Mouse (Mus musculus) small intestine, adult 2 months (tissue): ENCODE results near the gene Tmem220. TPM values are rescaled to one million over a fixed set of nuclear protein-coding genes. Genes with fewer than 3 reads are reported as not detected.

Experiments
- H3K27ac ChIP-seq: fragments of 200-500 bp; 2 replicates; pipeline ENCODE4 v1.5.1; 2012; ENCODE audit warnings: low read depth, low read length, control low read depth, inconsistent platforms; ENCODE audit not compliant: insufficient read depth
- H3K27me3 ChIP-seq: fragments of 200-500 bp; 2 replicates; pipeline ENCODE4 v1.6.1; 2012; ENCODE audit warnings: mild to moderate bottlenecking, moderate library complexity, low read length, inconsistent platforms; ENCODE audit not compliant: control insufficient read depth, insufficient read depth
- H3K36me3 ChIP-seq: fragments of 200-500 bp; 2 replicates; pipeline ENCODE4 v1.6.1; 2012; ENCODE audit warnings: mild to moderate bottlenecking, low read length, control low read depth, inconsistent platforms; ENCODE audit not compliant: control insufficient read depth, insufficient read depth
- H3K4me1 ChIP-seq: fragments of 200-500 bp; 2 replicates; pipeline ENCODE4 v1.6.1; 2012; ENCODE audit warnings: low read length, inconsistent platforms, mixed read lengths; ENCODE audit not compliant: control insufficient read depth, insufficient read depth, insufficient read length
- H3K4me3 ChIP-seq: fragments of 200-500 bp; 2 replicates; pipeline ENCODE4 v1.5.1; 2012; ENCODE audit warnings: low read depth, mild to moderate bottlenecking, control low read depth, inconsistent platforms, low read length, moderate library complexity
- CTCF ChIP-seq: fragments of 200-500 bp; IDR thresholded peaks from 2 replicates; pipeline ENCODE4 v1.5.1; 2012; ENCODE audit warnings: low read depth, mild to moderate bottlenecking, control low read depth, inconsistent platforms, low read length, moderate library complexity, mixed read lengths; ENCODE audit not compliant: insufficient replicate concordance, insufficient read length; ENCODE audit errors: extremely low read depth
- POLR2A ChIP-seq: fragments of 200-500 bp; IDR thresholded peaks from 2 replicates; pipeline ENCODE4 v1.6.1; 2012; ENCODE audit warnings: low read depth, mild to moderate bottlenecking, control low read depth, inconsistent platforms, low read length, moderate library complexity
- WGBS: fragments of 180-500 bp; shearing (Covaris S2); methylation state at CpG from one replicate; pipeline ENCODE4 v1.1.7; 2018; 5-methylcytosine and 5-hydroxymethylcytosine counted together
- polyA plus RNA-seq: library from polyadenylated mRNA; depleted of rRNA; stranded (reverse); fragments of >200 nt; gene quantifications from 2 replicates; pipeline ENCODE4 v1.2.3, GENCODE M21; 2012

The Tmem220 gene
- polyA plus RNA-seq, 1 experiment = 3.6 TPM

DNA sequence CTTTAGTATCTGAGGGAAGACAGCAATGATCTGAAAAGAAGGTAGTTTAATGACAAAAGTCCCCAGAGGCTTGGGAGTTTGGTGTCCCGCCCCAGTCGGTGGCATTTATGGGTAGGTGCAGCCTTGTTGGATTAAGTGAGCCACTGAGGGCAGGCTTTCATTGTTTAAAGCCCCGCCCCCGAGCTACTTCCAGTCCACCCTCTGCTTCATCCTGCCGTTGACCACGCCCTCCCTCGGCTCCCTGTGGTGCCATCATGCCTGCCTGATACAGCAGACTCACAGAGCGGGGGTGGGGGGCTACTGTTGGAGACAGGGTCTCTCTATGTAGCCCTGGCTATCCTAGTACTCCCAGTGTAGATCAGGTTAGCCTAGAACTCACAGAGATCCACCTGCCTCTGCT, 18.1 kb downstream of the Tmem220 start:
- peaks cover 34% of the 10 kb centered on the region for H3K36me3 ChIP-seq
- H3K27ac ChIP-seq = no peak overlapping the region
- TF ChIP-seq CTCF (no peak), POLR2A (no peak)
- H3K27me3 ChIP-seq = no peaks in the 10 kb centered on the region
- peaks cover 5% of the 10 kb centered on the region; the same call in 1 of the 2 replicates for H3K4me1 ChIP-seq
- no peak overlapping the region for H3K4me3 ChIP-seq
- 62% methylated on average over 8 of the region's 8 CpGs for whole genome bisulfite sequencing

DNA sequence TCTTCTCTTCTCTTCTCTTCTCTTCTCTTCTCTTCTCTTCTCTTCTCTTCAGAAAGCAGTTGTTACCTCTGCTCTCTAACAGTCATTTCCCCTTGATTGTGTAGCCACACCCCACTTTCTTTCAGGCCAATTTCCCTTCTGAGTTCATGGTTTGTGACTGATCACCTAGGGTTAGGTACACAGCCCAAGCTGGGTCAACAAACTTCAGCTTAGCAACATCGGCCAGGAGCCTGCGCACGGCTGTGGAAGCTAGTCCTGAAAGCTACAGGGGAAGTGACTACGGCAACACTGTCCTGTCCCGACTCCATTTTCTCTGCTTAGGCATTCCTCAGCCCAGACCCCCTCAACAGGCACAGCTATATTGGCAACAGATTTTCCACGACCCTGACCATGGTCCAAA, 20.0 kb downstream of the Tmem220 start:
- TF ChIP-seq POLR2A = no peak
- TF ChIP-seq CTCF = no peak
- WGBS = 30% methylated on average over 6 of the region's 6 CpGs
- Histone ChIP-seq H3K36me3 (peaks cover 27% of the 10 kb centered on the region), H3K4me1 (peaks cover 5% of the 10 kb centered on the region; the same call in 1 of the 2 replicates), H3K27ac (peak overlapping the region; percentile 79), H3K4me3 (no peak overlapping the region), H3K27me3 (no peaks in the 10 kb centered on the region)

DNA sequence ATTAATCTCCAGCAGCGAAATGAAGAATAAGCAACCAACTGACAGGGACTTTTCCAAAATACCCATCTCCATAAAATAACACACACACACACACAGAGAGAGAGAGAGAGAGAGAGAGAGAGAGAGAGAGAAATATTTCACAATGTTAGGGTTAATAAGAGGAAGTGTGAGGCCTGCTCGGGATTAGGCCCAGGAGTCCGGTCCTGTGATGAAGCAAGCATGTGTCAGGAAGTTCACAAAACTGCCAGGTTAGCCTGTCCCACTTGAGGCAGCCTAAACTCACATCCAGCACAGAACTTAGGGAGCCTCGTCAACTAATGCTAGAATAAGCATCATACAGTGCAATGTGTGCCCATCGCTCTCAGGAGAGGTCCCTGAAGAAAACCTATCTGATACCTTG, 22.2 kb downstream of the Tmem220 start:
- no peak for TF ChIP-seq POLR2A
- no peak for TF ChIP-seq CTCF
- peaks cover 9% of the 10 kb centered on the region for H3K36me3 ChIP-seq
- 83% methylated on average over 5 of the region's 5 CpGs for whole genome bisulfite sequencing
- peaks cover 5% of the 10 kb centered on the region; the same call in 1 of the 2 replicates for H3K4me1 ChIP-seq
- H3K27ac ChIP-seq = no peak overlapping the region
- no peaks in the 10 kb centered on the region for H3K27me3 ChIP-seq
- H3K4me3 ChIP-seq = no peak overlapping the region

DNA sequence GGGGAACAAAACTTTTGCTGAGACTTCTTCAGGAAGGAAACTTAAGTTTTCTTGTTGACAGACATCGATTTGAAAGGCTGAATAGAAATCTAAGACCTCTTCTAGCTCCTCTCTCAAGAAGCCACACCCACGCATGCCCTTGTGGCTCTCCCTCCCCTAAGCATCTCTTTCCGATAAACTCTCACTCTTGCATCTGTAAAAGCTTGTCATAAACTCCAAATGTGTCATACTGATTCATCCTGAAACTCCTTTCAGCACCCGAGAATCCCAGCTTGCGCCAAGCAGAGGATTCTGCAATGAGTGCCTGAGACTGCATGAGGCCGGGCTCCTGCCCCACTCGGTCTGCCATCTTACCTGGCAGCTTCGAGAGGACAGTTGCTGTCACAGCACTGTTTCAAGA, 23.5 kb downstream of the Tmem220 start:
- peaks cover 7% of the 10 kb centered on the region for H3K36me3 ChIP-seq
- 83% methylated on average over 8 of the region's 8 CpGs for WGBS
- peak overlapping the region; percentile 25; the same call in 1 of the 2 replicates for H3K4me3 ChIP-seq
- H3K4me1 ChIP-seq = peaks cover 5% of the 10 kb centered on the region; the same call in 1 of the 2 replicates
- no peaks in the 10 kb centered on the region for H3K27me3 ChIP-seq
- no peak for TF ChIP-seq POLR2A
- TF ChIP-seq CTCF = no peak
- H3K27ac ChIP-seq = 0 out of 2 replicates have a peak overlapping the region, but pooled peaks have one; percentile 7

DNA sequence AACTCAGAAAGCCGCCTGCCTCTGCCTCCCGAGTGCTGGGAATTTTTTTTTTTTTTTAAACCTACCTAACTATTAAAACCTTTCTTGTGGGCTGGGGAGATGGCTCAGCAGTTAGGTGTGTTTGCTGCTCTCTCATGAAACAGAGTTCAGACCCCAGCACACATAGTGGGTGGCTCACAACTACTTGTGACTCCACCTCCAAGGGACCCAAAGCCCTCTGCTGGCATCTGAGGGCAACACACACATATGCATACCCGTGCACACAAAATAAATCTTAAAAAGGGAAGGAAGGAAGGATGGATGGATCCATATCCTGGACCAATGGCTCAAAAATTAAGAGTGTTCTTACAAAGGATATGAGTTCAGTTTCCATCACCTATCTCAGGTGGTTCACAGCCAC, 24.3 kb downstream of the Tmem220 start:
- H3K4me1 ChIP-seq = peaks cover 5% of the 10 kb centered on the region; the same call in 1 of the 2 replicates
- no peaks in the 10 kb centered on the region for H3K27me3 ChIP-seq
- TF ChIP-seq CTCF = 0 out of 2 replicates have a peak, but pooled peaks have one; percentile 23
- TF ChIP-seq POLR2A = no peak
- peaks cover 5% of the 10 kb centered on the region for H3K36me3 ChIP-seq
- no peak overlapping the region for H3K27ac ChIP-seq
- 85% methylated on average over 3 of the region's 3 CpGs for WGBS
- H3K4me3 ChIP-seq = no peak overlapping the region

DNA sequence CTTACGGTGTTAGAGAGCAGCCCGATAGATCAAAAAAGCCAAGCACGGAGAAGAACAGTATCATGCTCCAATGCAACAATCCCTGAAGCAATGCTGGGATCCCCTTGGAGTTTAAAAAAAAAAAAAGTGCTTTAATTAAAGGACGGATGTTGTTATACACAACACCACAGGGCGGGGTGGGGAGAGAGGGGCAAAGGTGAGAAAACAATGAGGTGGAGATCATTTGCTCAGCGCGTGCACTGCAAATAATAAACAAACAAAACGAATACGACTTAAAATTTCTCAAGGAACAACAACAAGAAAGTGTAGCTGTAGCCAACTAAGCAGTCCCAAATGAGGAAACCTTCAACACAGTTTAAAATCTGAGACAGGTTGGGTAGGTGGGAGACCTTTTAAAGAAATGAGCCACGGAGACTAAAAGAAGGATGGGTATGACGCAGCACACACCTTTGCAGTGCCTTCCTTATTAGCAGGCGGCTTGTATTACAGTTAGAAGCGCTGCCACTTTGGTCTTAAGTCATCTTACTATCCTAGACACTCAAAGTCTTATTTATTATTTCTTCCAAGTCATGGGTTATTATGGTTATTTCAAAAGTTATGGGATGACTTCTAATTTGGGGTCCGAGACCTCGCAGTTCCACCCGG, 26.8 kb downstream of the Tmem220 start:
- Histone ChIP-seq H3K27ac (peak overlapping the region; percentile 91), H3K27me3 (no peaks in the 10 kb centered on the region), H3K36me3 (peaks cover 22% of the 10 kb centered on the region), H3K4me3 (peak overlapping the region; percentile 83), H3K4me1 (no peaks in the 10 kb centered on the region; the same call in 1 of the 2 replicates)
- no peak for TF ChIP-seq CTCF
- no peak for TF ChIP-seq POLR2A
- WGBS = 6% methylated on average over 16 of the region's 16 CpGs

DNA sequence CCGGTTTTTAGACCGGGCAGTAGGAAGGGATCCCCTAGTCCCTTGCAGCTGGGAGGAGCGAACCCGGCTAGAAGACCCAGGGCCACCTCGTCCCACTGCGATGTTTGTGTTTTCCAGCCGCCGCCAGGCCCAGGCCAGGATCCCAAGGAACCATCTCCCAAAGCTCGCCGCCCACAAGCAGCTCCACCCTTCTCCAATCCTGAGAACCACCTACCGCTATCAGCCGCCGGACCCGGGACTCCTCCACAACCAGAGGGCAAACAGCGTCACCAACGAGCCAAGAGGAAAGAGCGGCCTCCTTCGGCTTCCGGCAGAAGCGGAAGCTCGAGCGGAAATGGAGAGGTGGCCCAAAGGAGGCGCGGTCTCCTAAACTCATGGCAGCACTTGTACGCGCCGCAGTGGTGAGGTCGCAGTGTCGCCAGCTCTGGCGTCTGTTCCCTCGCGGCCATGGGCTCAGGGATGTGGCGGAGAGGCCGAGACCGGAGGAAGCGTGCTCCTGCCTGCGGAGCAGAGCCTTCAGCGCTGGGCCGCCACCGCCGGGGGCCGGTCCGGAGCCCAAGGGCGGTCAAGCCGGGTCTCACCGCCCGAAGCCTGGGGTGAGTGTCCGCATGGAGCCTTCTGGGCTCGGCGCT, 27.5 kb downstream of the Tmem220 start, which contains the start of the genes Adprm and Sco1:
TSS of gene Adprm (minus strand) at position 274 of the 632 bp plus-strand sequence.
TSS of gene Sco1 (plus strand) at position 350 of the 632 bp plus-strand sequence.
- Histone ChIP-seq H3K4me1 (no peaks in the 10 kb centered on the region; the same call in 1 of the 2 replicates), H3K36me3 (peaks cover 27% of the 10 kb centered on the region), H3K27ac (peak within 1 kb of the TSS; percentile 91), H3K27me3 (no peaks in the 10 kb centered on the region), H3K4me3 (peak within 1 kb of the TSS; percentile 83)
- TF ChIP-seq CTCF = no peak
- TF ChIP-seq POLR2A = peak; percentile 86
- WGBS = under 1% methylated on average over 50 of the region's 50 CpGs
